20 mouse cellular contexts compared by ENCODE assay signal in genomic region chr6:149050978-149051723, GRCm38 (mm10). TPM values are rescaled to one million over a fixed set of nuclear protein-coding genes. Genes with fewer than 3 reads are reported as not detected.
A peak's percentile ranks its signal among the peaks of the same experiment; 100 is the strongest.
DNase-seq lines count a peak whose midpoint lies in the region; ATAC-seq and TF ChIP-seq lines count a peak whose summit lies in the region.
"Had no signal": no experiment of that assay in that cellular context is flagged by ENCODE, and none has a peak within 500 bp of the region (broad histone marks: within the 10 kb centered on the region; RNA-seq: fewer than 3 reads in every experiment).

No protein-coding gene starts in this region.

- TF ChIP-seq EP300 in heart, adult 2 months (IDR thresholded peaks at IDR 0.05; ENCODE audit: insufficient read depth, low read depth, low read length), result no peak

- TF ChIP-seq POLR2A in heart, adult 2 months (IDR thresholded peaks at IDR 0.05; ENCODE audit: insufficient read depth, low read depth, low read length), result no peak

- intact Hi-C loops in heart, adult 2 months (cut with DNase I), result no loop called here

- no peaks in the 10 kb centered on the region for H3K27me3 ChIP-seq in heart, adult 2 months (ENCODE audit: control insufficient read depth, insufficient read depth, low read length)
- H3K27me3 ChIP-seq in hindbrain, postnatal 0 days (ENCODE audit: insufficient read depth, low read length), result no peaks in the 10 kb centered on the region
- H3K27me3 ChIP-seq in hindbrain, embryonic 16.5 days (replicated peaks; ENCODE audit: control insufficient read depth, insufficient read depth, low read length), result no peaks in the 10 kb centered on the region
- H3K27me3 ChIP-seq: megakaryocyte, embryonic 14.5 days; Patski had no signal

- H3K36me3 ChIP-seq in heart, adult 2 months (ENCODE audit: control insufficient read depth, insufficient read depth, low read length), result peaks cover 7% of the 10 kb centered on the region; the same call in 1 of the 2 replicates
- H3K36me3 ChIP-seq in hindbrain, postnatal 0 days (ENCODE audit: insufficient read depth, low read length), result no peaks in the 10 kb centered on the region
- H3K36me3 ChIP-seq in hindbrain, embryonic 16.5 days (ENCODE audit: control insufficient read depth, insufficient read depth, low read length), result no peaks in the 10 kb centered on the region

- no peak overlapping the region for H3K4me3 ChIP-seq in heart, adult 2 months
- H3K4me3 ChIP-seq in hindbrain, postnatal 0 days (ENCODE audit: low read length), result no peak overlapping the region
- H3K4me3 ChIP-seq in hindbrain, embryonic 16.5 days (ENCODE audit: low read length), result no peak overlapping the region
- H3K4me3 ChIP-seq: left cerebral cortex, adult 2 months; megakaryocyte, embryonic 14.5 days had no signal

- H3K9ac ChIP-seq in heart, adult 2 months (ENCODE audit: low read depth, low read length), result no peak overlapping the region
- no peak overlapping the region for H3K9ac ChIP-seq in hindbrain, postnatal 0 days (replicated peaks; ENCODE audit: low read length)
- no peak overlapping the region for H3K9ac ChIP-seq in hindbrain, embryonic 16.5 days (ENCODE audit: low read depth, low read length)
- H3K9ac ChIP-seq: hindbrain, embryonic 14.5 days had no signal

- peak; percentile 8 to 19 for DNase-seq in heart, adult 18-20 months
- no peak for DNase-seq in heart, adult 2 months
- peak; percentile 63 for DNase-seq in kidney, postnatal 10 days
- no peak for DNase-seq in kidney, postnatal 25 days
- peak; percentile 16 for DNase-seq in lung, postnatal 10 days
- no peak for DNase-seq in lung, postnatal 14 days
- no peak for DNase-seq in hindbrain, postnatal 0 days (ENCODE audit: low spot score)
- DNase-seq: adrenal gland, adult 8-10 months; cerebellum, postnatal 25 days; embryo, embryonic 11 days; left cerebral cortex, postnatal 4 days; lung, adult 2 months; midbrain, embryonic 14.5 days; thymus, postnatal 14 days had no signal

- H3K27ac ChIP-seq in heart, adult 2 months, result no peak overlapping the region
- no peak overlapping the region for H3K27ac ChIP-seq in hindbrain, postnatal 0 days
- H3K27ac ChIP-seq in hindbrain, embryonic 16.5 days (ENCODE audit: low read depth, low read length), result no peak overlapping the region
- H3K27ac ChIP-seq: hindbrain, embryonic 14.5 days; left cerebral cortex, adult 2 months had no signal

- TF ChIP-seq CTCF in heart, adult 2 months (IDR thresholded peaks at IDR 0.05), result no peak
- no peak for TF ChIP-seq CTCF in hindbrain, postnatal 0 days (IDR thresholded peaks at IDR 0.05; ENCODE audit: low read depth)

- no peak overlapping the region for H3K4me2 ChIP-seq in hindbrain, postnatal 0 days (ENCODE audit: low read depth, low read length)
- no peak overlapping the region for H3K4me2 ChIP-seq in hindbrain, embryonic 16.5 days (ENCODE audit: low read length)
- H3K4me2 ChIP-seq: hindbrain, embryonic 14.5 days; liver, embryonic 11.5 days had no signal

- no peaks in the 10 kb centered on the region for H3K9me3 ChIP-seq in hindbrain, postnatal 0 days (ENCODE audit: low read length)
- no peaks in the 10 kb centered on the region for H3K9me3 ChIP-seq in hindbrain, embryonic 16.5 days (ENCODE audit: control insufficient read depth, low read length)
- H3K9me3 ChIP-seq: megakaryocyte, embryonic 14.5 days had no signal

- H3K4me1 ChIP-seq in heart, adult 2 months (ENCODE audit: control insufficient read depth, insufficient read depth, low read length), result no peaks in the 10 kb centered on the region
- H3K4me1 ChIP-seq in hindbrain, postnatal 0 days (ENCODE audit: insufficient read depth, low read length), result no peaks in the 10 kb centered on the region
- H3K4me1 ChIP-seq in hindbrain, embryonic 16.5 days (ENCODE audit: control insufficient read depth, insufficient read depth, low read depth, low read length), result no peaks in the 10 kb centered on the region

- H3K79me2 ChIP-seq in heart, adult 2 months (replicated peaks; ENCODE audit: control insufficient read depth, insufficient read depth, low read length), result no peaks in the 10 kb centered on the region

- WGBS in heart, adult 2 months, result 52% methylated on average over 4 of the region's 4 CpGs
- whole genome bisulfite sequencing in hindbrain, postnatal 0 days, result 84% methylated on average over 4 of the region's 4 CpGs
- 88% methylated on average over 4 of the region's 4 CpGs for WGBS in hindbrain, embryonic 16.5 days

- ATAC-seq in hindbrain, postnatal 0 days, result no peak
- ATAC-seq in hindbrain, embryonic 16.5 days, result no peak
- ATAC-seq: Patski had no signal

RNA-seq across cellular contexts. Expression of gene Dennd5b, which starts 50.3 kb away (rescaled TPM):
- total RNA-seq in heart, adult 18-20 months (2021), result 10 to 100 TPM; 15.9 to 16.1 TPM
- total RNA-seq in heart, adult 2 months (2021), result 10 to 100 TPM; 16.0 to 17.8 TPM
- polyA plus RNA-seq in heart, adult 2 months (2012; rRNA removed), result 3.7 and 5.9 TPM in 2 replicates
- total RNA-seq in hindbrain, postnatal 0 days (2014; rRNA removed), result 42.4 and 61.0 TPM in 2 replicates
- 11.9 TPM in 2 replicates for polyA plus RNA-seq in hindbrain, postnatal 0 days (2015; fragmentation: Nextera tagmentation; extraction: Ambion mirVana)
- polyA plus RNA-seq in hindbrain, embryonic 16.5 days (2015; fragmentation: Nextera tagmentation; extraction: Ambion mirVana), result 10.9 and 11.0 TPM in 2 replicates

Comparison
In these comparisons a context has a peak if more than half of its experiments do, and no peak if none do; other contexts are left out.
1. DNase-seq: peak in heart, adult 18-20 months (2 of 2), kidney, postnatal 10 days (single experiment) and lung, postnatal 10 days (single experiment); none in heart, adult 2 months (0 of 2), kidney, postnatal 25 days (0 of 2), lung, postnatal 14 days (single experiment) and hindbrain, postnatal 0 days (single experiment).